Mouse (Mus musculus): ENCODE measurements around the gene Apex1.

- TF ChIP-seq CTCF (conservative IDR thresholded peaks at IDR 0.05; ENCODE audit: insufficient read depth, insufficient read length, low read depth, low read length) (no peak), POLR2A (IDR thresholded peaks at IDR 0.05; ENCODE audit: low read depth, low read length) (no peak)
Observed at GRCm38 (mm10) chr14:50892541-50893459, 32.0 kb upstream of the Apex1 start.
